Mouse (Mus musculus): ENCODE measurements around the gene Socs3.

The Socs3 gene

DNA sequence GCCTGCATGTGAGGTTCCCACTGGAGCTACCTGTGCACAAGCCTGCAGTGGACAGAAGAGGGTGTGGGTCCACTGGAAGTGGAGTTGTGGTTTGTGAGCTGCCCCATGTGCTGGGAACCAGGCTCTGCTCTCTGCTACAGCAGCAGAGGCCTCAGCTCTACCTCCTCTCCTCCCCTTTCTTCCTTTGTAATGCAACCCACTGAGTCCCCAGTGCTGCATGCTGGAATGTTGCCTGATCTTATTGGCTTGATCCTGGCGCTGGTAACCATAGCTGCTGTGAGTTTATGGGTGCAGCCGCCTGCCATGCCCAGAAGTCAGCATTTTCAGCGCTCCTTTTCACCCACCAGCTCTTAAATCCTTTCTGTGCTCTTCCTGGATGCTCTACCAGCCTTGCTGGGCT is 26.2 kb upstream of the Socs3 start:
- in situ Hi-C loops (cut with MboI; ENCODE audit: low sequenced_read_pairs): no loop called here

- in situ Hi-C loops (cut with MboI; ENCODE audit: low sequenced_read_pairs): no loop called here
Measured at GRCm38 (mm10) chr11:117995661-117996060, 25.8 kb upstream of the Socs3 start.

DNA sequence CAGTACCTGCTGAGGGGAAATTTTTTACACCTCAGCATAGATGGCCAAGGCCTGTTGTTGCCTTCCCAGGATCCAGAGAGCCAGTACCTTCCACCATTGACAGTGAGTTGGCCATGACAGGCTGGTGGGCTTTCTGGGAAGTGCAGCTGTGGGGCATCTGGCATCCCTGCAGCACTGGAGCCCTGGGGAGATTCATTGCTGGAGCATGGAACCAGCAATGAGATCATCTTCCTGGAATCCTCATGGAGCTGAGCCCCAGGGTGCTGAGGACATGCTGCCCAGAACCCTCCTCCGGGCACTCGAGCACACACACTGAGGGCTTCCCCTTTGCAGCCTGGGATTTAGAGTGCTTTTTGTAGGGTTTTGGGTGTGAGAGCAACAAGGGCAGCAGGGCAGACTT is 25.4 kb upstream of the Socs3 start:
- in situ Hi-C loops (cut with MboI; ENCODE audit: low sequenced_read_pairs): no loop called here

GRCm38 (mm10) chr11:117994250-117995057 is 24.6 kb upstream of the Socs3 start:
- in situ Hi-C loops (cut with MboI; ENCODE audit: low sequenced_read_pairs): no loop called here

GRCm38 (mm10) chr11:117993190-117994175 is 23.6 kb upstream of the Socs3 start:
- in situ Hi-C loops (cut with MboI; ENCODE audit: low sequenced_read_pairs): no loop called here

- in situ Hi-C loops (cut with MboI; ENCODE audit: low sequenced_read_pairs): no loop called here
Measured at GRCm38 (mm10) chr11:117991502-117992470, 21.9 kb upstream of the Socs3 start.

DNA sequence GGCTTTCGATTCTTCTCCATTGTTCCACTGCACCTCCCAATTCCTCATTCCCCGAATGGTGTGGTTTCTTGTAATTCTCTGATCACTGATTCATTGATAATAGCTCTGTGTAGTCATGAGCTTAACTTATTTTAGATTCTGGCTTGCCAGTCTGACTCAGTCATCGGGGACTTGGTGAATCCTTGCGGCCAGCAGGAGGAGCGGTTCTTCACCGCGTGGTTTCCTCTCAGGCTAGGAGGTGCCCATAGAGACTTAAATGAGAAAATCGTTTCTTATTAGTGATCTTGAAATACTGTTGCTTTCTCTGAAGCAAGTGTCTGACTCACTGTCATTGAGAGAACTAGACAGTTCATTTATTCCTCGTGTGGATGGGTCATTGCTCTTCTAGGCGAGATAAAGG is 20.1 kb upstream of the Socs3 start:
- in situ Hi-C loops (cut with MboI; ENCODE audit: low sequenced_read_pairs): no loop called here

GRCm38 (mm10) chr11:117989241-117989640 is 19.4 kb upstream of the Socs3 start:
- in situ Hi-C loops (cut with MboI; ENCODE audit: low sequenced_read_pairs): no loop called here

DNA sequence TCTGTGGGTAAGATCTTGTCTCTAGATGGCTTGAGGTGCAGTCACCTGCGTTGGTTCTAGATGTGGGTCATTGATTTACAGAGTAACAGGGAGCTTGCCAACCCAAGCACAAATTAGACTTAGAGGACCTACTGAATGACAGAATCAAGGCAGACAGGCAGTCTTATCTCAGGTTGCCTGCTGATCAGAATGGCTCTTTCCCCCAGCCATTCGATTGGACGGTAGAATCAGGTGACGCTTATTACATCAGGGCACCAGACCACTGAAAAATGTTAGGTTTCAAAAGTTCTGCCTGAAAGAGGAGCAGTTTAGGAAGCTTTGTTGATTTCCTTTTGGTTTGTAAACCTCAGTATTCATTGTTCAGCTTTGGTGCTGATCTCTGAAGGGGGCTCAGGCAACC is 18.1 kb upstream of the Socs3 start:
- in situ Hi-C loops (cut with MboI; ENCODE audit: low sequenced_read_pairs): no loop called here

DNA sequence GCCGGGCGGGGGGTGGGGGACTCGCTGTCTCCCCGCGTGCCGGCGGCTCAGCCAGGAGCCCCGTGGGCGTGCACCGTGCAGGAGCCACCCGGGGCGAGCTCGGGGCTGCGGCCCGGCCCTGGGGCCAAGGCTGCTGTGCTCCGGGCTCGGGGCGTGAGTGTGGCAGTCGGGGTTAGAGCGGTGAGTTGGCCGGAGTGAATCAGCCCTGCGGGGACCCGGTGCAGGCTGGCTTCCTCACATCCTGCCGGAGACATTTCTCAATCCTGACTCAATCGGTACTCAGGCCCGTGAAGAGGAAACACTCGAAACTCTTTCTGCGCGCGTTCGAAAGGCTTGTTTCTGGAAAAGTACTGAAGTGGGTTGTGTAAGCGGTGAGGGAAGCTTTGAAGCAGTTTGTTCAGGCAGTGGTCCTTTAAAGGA is 17.2 kb upstream of the Socs3 start:
- in situ Hi-C loops (cut with MboI; ENCODE audit: low sequenced_read_pairs): no loop called here

DNA sequence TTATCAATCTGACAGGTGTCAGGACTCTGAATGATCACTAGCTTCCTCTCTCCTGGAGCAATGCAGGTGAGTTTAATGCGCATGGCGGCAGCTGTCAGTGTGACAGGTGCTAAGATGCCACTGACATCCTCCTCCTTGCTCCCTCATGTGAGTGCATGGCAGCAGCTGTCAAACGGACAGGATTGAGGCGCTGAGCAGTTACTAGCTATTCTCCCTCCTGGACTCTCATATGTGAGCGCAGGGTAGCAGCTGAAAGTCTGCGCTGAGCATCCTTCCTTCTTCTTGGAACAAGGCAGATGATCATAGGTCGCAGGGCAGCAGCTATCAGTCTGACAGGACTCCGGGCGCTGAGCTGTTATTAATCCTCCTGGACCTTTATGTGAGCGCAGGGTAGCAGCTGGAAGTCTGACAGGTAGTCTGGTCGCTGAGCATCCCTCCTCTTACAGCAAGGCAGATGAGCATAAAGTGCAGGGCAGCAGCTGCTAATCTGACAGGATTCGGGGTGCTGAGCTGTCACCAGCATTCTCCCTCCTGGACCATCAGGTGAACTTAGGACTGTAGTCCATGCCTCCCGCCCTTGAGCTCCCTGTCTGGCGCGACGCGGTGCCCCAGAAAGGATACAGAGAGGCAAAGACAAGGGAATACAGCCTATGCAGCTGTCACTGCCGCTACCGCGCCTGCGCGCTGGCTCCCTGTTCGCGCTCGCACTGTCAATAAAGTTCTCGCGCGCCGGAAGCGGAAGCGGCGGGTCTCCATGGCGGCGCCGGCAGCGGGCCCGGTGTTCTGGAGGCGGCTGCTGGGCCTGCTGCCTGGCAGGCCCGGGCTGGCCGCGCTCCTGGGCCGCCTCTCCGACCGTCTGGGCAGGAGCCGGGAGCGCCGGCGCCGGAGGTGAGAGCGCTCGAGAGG is 16.5 kb upstream of the Socs3 start, which contains the start of gene Pgs1:
Pgs1 (plus strand) TSS at position 167 of the 906 bp plus-strand sequence.
- in situ Hi-C loops (cut with MboI; ENCODE audit: low sequenced_read_pairs): no loop called here

GRCm38 (mm10) chr11:117983770-117984169 is 13.9 kb upstream of the Socs3 start:
- in situ Hi-C loops (cut with MboI; ENCODE audit: low sequenced_read_pairs): no loop called here

GRCm38 (mm10) chr11:117982426-117982825 is 12.6 kb upstream of the Socs3 start:
- in situ Hi-C loops (cut with MboI; ENCODE audit: low sequenced_read_pairs): no loop called here

- in situ Hi-C loops (cut with MboI; ENCODE audit: low sequenced_read_pairs): no loop called here
Measured at GRCm38 (mm10) chr11:117979388-117979787, 9.5 kb upstream of the Socs3 start.

DNA sequence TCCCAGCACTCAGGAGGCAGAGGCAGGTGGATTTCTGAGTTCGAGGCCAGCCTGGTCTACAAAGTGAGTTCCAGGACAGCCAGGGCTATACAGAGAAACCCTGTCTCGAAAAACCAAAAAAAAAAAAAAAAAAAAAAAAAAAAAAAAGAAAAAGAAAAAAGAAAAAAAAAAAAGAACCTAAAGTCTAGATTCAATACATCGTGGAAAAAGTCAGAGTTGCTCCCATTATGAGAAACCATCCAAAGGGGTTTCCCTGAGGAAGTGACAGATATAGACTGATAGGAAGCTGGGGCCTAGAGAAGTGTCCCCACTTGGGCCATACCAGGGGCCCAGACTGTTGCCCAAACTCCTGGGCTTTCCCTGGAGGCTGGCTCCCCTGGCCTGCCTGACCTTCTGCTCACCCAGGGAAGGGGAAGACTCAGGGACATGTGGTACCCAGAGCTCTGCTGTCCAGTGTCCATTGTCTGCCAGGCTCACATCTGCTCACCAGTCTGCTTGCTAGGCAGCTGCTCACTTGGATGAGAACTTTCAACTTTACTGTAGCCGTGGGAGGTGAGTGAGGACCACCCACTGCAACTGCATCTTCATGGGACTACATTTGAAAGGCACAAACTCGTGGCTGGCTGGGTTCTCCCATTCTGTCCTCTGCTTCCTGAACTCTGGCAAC is 8.0 kb upstream of the Socs3 start:
- in situ Hi-C loops (cut with MboI; ENCODE audit: low sequenced_read_pairs): no loop called here

- in situ Hi-C loops (cut with MboI; ENCODE audit: low sequenced_read_pairs): no loop called here
Measured at GRCm38 (mm10) chr11:117976081-117976582, 6.3 kb upstream of the Socs3 start.

DNA sequence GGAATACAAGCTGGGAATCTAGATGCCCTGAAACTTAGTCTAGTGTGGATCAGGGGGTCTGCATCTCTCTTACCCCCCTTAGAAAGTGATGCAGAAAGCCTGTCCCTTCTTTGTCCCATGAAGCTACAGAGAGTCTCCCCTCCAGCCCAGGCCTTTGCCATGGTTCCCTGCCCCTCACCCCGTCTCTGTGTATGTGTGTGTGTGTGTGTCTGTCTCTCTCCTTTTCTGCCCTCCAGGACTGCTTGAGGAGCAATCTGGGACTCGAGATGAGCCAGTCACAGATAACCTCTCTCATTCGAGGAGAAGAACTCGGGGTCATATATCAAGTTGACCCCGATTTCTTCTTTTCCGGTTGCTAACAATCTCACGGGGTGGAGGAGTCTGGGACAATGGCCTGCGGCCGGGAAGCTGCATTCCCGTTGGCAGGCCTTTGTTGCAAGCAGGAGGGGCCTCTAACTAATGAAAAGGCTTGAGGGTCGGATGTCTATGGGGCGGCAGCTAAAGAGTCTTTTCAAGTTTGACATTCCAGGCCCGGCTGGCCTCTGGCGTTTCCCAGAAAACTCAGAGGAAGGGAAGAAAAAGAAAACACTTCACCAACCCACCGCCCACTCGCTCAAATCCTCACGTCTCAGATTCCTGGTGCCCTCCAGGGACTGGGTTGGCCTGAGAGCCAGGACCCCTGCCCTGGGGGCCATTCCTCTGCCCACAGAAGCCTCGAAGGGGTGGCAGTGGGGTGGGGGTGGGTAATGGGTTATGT is 5.5 kb upstream of the Socs3 start:
- in situ Hi-C loops (cut with MboI; ENCODE audit: low sequenced_read_pairs): no loop called here
